Mouse (Mus musculus): ENCODE results near the gene Etv6. TPM values are rescaled to one million over a fixed set of nuclear protein-coding genes. Genes with fewer than 3 reads are reported as not detected.

Gene Etv6
- total and polyA plus RNA-seq, 2 experiments from 2014 or later, result 6.1 to 30.3 TPM

GRCm38 (mm10) chr6:134205726-134206125, 170.2 kb downstream of the Etv6 start:
- WGBS, result 56% methylated on average over 5 of the region's 5 CpGs
- Histone ChIP-seq H3K9ac (replicated peaks; ENCODE audit: low read depth, low read length) (no peak overlapping the region), H3K4me3 (ENCODE audit: low read depth, low read length) (no peak overlapping the region), H3K4me2 (ENCODE audit: low read depth, low read length) (no peak overlapping the region), H3K4me1 (ENCODE audit: control insufficient read depth, insufficient read depth) (peaks cover 22% of the 10 kb centered on the region), H3K27ac (ENCODE audit: low read depth) (0 out of 2 replicates have a peak overlapping the region, but pooled peaks have one; percentile 7), H3K36me3 (replicated peaks; ENCODE audit: control insufficient read depth, insufficient read depth, low read length) (no peaks in the 10 kb centered on the region), H3K9me3 (replicated peaks; ENCODE audit: control insufficient read depth, low read length) (no peaks in the 10 kb centered on the region), H3K27me3 (ENCODE audit: control insufficient read depth, insufficient read depth, low read length) (no peaks in the 10 kb centered on the region)
- DNase-seq (ENCODE audit: low spot score), result no peak
- ATAC-seq (ENCODE audit: insufficient read depth, low read depth), result no peak
- TF ChIP-seq CTCF (IDR thresholded peaks at IDR 0.05; ENCODE audit: low read depth) (no peak), EP300 (IDR thresholded peaks at IDR 0.05; ENCODE audit: low read depth) (no peak)

- 84% methylated on average over 5 of the region's 5 CpGs for WGBS
- H3K27me3 ChIP-seq (ENCODE audit: control insufficient read depth, insufficient read depth, low read length), result no peaks in the 10 kb centered on the region
- no peak overlapping the region for H3K4me2 ChIP-seq (ENCODE audit: low read depth, low read length)
- no peak for ATAC-seq (ENCODE audit: insufficient read depth, low read depth)
- no peak overlapping the region for H3K4me3 ChIP-seq (ENCODE audit: low read depth, low read length)
- H3K36me3 ChIP-seq (replicated peaks; ENCODE audit: control insufficient read depth, insufficient read depth, low read length), result no peaks in the 10 kb centered on the region
- H3K9me3 ChIP-seq (replicated peaks; ENCODE audit: control insufficient read depth, low read length), result no peaks in the 10 kb centered on the region
- no peak for DNase-seq (ENCODE audit: low spot score)
- H3K9ac ChIP-seq (replicated peaks; ENCODE audit: low read depth, low read length), result no peak overlapping the region
- H3K27ac ChIP-seq (ENCODE audit: low read depth), result no peak overlapping the region
- no peak for TF ChIP-seq CTCF (IDR thresholded peaks at IDR 0.05; ENCODE audit: low read depth)
- TF ChIP-seq EP300 (IDR thresholded peaks at IDR 0.05; ENCODE audit: low read depth), result no peak
- peaks cover 28% of the 10 kb centered on the region for H3K4me1 ChIP-seq (ENCODE audit: control insufficient read depth, insufficient read depth)
Observed at GRCm38 (mm10) chr6:134206251-134206650, 170.8 kb downstream of the Etv6 start.

- TF ChIP-seq EP300 (IDR thresholded peaks at IDR 0.05; ENCODE audit: low read depth), result no peak
- no peak for TF ChIP-seq CTCF (IDR thresholded peaks at IDR 0.05; ENCODE audit: low read depth)
- WGBS, result 58% methylated on average over 19 of the region's 19 CpGs
- no peak for DNase-seq (ENCODE audit: low spot score)
- Histone ChIP-seq H3K4me2 (ENCODE audit: low read depth, low read length) (peak overlapping the region; percentile 8; the same call in 1 of the 2 replicates), H3K36me3 (replicated peaks; ENCODE audit: control insufficient read depth, insufficient read depth, low read length) (no peaks in the 10 kb centered on the region), H3K4me1 (ENCODE audit: control insufficient read depth, insufficient read depth) (peaks cover 28% of the 10 kb centered on the region), H3K27me3 (ENCODE audit: control insufficient read depth, insufficient read depth, low read length) (no peaks in the 10 kb centered on the region), H3K9ac (replicated peaks; ENCODE audit: low read depth, low read length) (no peak overlapping the region), H3K9me3 (replicated peaks; ENCODE audit: control insufficient read depth, low read length) (no peaks in the 10 kb centered on the region), H3K27ac (ENCODE audit: low read depth) (no peak overlapping the region), H3K4me3 (ENCODE audit: low read depth, low read length) (no peak overlapping the region)
- peak; percentile 45; the same call in 1 of the 2 replicates for ATAC-seq (ENCODE audit: insufficient read depth, low read depth)
Observed at GRCm38 (mm10) chr6:134207391-134208179, 172.1 kb downstream of the Etv6 start.

- Histone ChIP-seq H3K27me3 (ENCODE audit: control insufficient read depth, insufficient read depth, low read length) (no peaks in the 10 kb centered on the region), H3K9me3 (replicated peaks; ENCODE audit: control insufficient read depth, low read length) (no peaks in the 10 kb centered on the region), H3K4me1 (ENCODE audit: control insufficient read depth, insufficient read depth) (peaks cover 28% of the 10 kb centered on the region), H3K4me3 (ENCODE audit: low read depth, low read length) (no peak overlapping the region), H3K9ac (replicated peaks; ENCODE audit: low read depth, low read length) (no peak overlapping the region), H3K36me3 (replicated peaks; ENCODE audit: control insufficient read depth, insufficient read depth, low read length) (no peaks in the 10 kb centered on the region), H3K27ac (ENCODE audit: low read depth) (no peak overlapping the region), H3K4me2 (ENCODE audit: low read depth, low read length) (peak overlapping the region; percentile 8; the same call in 1 of the 2 replicates)
- WGBS, result 45% methylated on average over 14 of the region's 14 CpGs
- ATAC-seq (ENCODE audit: insufficient read depth, low read depth) (no peak), DNase-seq (ENCODE audit: low spot score) (no peak)
- TF ChIP-seq EP300 (IDR thresholded peaks at IDR 0.05; ENCODE audit: low read depth) (no peak), CTCF (IDR thresholded peaks at IDR 0.05; ENCODE audit: low read depth) (no peak)
Observed at GRCm38 (mm10) chr6:134208180-134208952, 172.9 kb downstream of the Etv6 start.

- H3K4me3 ChIP-seq (ENCODE audit: low read depth, low read length), result no peak overlapping the region
- H3K9ac ChIP-seq (replicated peaks; ENCODE audit: low read depth, low read length), result peak overlapping the region; percentile 28; the same call in 1 of the 2 replicates
- 31% methylated on average over 13 of the region's 13 CpGs for WGBS
- ATAC-seq (ENCODE audit: insufficient read depth, low read depth) (no peak; the same call in 1 of the 2 replicates), DNase-seq (ENCODE audit: low spot score) (no peak)
- peak overlapping the region; percentile 26; the same call in 1 of the 2 replicates for H3K4me2 ChIP-seq (ENCODE audit: low read depth, low read length)
- H3K36me3 ChIP-seq (replicated peaks; ENCODE audit: control insufficient read depth, insufficient read depth, low read length), result no peaks in the 10 kb centered on the region
- H3K4me1 ChIP-seq (ENCODE audit: control insufficient read depth, insufficient read depth), result peaks cover 28% of the 10 kb centered on the region
- H3K27me3 ChIP-seq (ENCODE audit: control insufficient read depth, insufficient read depth, low read length), result no peaks in the 10 kb centered on the region
- H3K9me3 ChIP-seq (replicated peaks; ENCODE audit: control insufficient read depth, low read length), result no peaks in the 10 kb centered on the region
- peak overlapping the region; percentile 68 for H3K27ac ChIP-seq (ENCODE audit: low read depth)
- TF ChIP-seq EP300 (IDR thresholded peaks at IDR 0.05; ENCODE audit: low read depth) (no peak), CTCF (IDR thresholded peaks at IDR 0.05; ENCODE audit: low read depth) (no peak)
Observed at GRCm38 (mm10) chr6:134210675-134211457, 175.4 kb downstream of the Etv6 start.

Measured in heart, postnatal 0 days (tissue).